Mouse (Mus musculus): ENCODE measurements around the gene Phc2.
A peak's percentile ranks its signal among the peaks of the same experiment; 100 is the strongest.

Phc2 gene

DNA sequence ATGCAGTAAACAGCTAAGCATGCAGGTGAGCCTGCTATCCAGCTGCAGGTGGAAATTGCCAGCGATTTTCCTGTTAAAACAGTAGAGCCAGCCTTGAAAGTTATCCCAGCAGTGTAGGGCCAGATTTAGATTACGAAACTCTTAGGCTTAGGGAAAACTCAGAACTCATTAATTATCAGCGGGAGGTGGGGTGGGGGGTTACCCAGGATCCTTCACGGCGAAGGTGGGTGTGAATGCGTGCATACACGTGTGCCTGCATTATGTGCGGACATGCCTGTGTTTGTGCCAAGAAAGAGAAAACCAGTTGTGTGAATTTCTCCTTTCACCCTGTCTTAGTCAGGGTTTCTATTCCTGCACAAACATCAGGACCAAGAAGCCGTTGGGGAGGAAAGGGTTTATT is 62.2 kb downstream of the Phc2 start:
- peak; percentile 34 for DNase-seq (ENCODE audit: low read depth, low spot score)

DNA sequence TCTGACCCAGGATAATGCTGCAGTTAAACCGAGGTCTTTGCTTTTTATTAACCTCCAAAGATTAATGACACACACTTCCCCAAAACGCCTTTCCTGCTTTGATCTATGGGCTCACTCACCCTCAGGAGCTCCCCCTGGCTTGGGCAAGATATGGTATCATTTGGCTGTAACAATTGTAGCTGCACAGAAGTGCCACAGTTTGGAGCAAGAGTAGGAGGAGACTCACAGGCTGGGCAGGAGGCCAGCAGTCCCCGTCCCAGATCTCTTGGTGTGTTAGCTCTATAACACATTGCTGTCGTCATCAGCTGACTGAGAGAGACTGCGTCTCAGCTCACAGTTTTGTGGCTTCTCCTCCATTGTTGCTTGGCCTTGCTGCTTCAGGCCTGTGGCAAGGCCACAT is 65.6 kb downstream of the Phc2 start:
- no peak for DNase-seq (ENCODE audit: low read depth, low spot score)

DNA sequence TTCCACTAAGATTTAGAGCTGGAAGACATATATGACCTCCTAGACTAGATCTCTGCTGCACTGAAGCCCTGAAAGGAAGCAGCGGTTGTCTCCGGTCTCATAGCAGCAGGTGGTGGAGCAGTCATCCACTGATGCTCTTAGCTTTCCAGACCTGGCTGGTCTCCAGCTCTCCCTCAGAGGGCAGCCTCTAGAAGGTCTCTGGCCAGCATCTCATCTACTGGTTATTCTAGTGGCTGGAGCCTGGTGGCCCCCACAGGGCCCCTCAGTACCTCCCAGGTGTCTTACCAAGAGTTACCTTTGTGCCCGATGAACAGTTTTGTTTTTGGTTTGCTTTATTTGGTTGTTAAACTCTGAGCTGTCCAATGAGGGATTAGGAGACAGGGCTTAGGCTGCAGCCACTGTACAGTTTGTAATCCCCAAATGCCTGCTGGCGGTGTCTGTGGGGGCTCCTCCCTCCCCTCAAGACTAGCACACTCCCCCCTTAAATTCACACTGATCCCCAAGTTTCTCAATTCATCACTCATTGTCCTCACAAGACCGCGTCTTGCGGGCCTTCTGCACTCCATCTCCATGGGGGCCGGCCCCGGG is 66.7 kb downstream of the Phc2 start:
- no peak for DNase-seq (ENCODE audit: low read depth, low spot score)

DNA sequence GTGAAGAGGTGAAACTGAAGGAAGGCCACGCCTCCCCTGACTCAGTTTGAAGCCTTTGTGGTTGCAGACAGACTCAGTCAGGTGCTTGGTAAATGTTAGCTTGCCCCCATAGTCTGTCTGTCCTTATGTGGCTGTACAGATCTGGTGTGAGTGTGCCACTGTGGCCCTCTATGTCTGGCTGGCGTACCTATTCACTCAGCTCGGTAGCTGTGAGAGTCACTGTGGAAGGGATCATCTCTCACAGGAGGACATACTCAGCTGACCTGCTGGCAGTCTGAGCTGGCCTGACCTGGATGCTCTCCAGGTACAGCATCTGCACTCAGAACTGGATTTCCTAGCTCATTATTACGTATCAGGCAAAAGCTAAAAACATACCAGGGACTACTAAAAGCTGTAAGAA is 67.3 kb downstream of the Phc2 start:
- no peak for DNase-seq (ENCODE audit: low read depth, low spot score)

DNA sequence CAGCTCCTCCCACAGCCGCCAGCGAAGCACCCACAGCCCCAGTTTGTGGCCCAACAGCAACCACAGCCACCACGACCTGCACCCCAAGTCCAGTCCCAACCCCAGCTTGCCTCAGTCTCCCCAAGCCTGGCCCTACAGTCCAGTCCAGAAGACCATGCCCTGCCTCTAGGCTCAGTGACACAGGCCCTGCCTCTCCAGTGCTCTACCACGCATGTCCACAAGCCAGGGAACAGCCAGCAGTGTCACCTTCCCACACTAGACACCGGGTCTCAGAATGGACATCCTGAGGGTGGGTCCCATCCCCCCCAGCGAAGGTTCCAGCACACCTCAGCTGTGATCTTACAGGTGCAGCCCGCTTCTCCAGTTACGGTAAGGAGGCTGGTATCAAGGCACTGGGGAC is 68.4 kb downstream of the Phc2 start:
- no peak for DNase-seq (ENCODE audit: low read depth, low spot score)

DNA sequence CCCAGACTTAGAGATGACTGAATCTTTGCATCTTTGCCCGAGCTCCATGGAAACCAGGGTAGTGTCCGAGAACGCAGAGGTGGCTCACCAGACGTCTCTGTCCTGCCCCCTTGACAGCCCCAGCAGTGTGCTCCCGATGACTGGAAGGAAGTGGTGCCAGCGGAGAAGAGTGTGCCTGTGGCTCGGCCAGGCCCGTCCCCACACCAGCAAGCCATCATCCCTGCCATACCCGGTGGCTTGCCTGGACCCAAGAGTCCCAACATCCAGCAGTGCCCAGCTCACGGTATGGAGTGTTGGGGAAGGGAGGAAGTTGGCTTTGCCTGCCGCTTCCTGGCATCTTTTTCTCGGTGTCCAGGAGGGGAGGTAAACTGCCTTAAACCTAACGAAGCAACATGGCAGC is 68.9 kb downstream of the Phc2 start:
- DNase-seq (ENCODE audit: low read depth, low spot score): no peak

DNA sequence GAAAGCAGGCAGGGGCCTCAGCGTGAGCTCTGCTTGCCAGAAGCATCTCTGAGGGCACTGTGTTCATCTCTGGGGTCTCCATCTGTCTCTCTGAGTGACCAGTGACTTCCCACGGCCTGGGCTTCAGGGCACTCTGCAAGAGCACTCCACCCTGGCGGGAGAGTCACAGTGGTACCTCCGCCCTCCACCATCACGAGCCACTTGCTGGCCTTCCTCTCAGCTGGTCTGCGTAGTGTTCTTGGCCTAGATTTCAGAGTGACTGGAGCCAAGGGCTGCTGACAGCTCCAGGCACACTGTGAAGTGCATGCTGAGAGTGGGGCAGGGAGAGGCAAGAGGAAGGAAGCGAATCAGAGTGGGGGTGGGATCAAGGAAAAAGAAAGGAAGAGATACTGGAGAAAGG is 69.6 kb downstream of the Phc2 start:
- DNase-seq (ENCODE audit: low read depth, low spot score): no peak

DNA sequence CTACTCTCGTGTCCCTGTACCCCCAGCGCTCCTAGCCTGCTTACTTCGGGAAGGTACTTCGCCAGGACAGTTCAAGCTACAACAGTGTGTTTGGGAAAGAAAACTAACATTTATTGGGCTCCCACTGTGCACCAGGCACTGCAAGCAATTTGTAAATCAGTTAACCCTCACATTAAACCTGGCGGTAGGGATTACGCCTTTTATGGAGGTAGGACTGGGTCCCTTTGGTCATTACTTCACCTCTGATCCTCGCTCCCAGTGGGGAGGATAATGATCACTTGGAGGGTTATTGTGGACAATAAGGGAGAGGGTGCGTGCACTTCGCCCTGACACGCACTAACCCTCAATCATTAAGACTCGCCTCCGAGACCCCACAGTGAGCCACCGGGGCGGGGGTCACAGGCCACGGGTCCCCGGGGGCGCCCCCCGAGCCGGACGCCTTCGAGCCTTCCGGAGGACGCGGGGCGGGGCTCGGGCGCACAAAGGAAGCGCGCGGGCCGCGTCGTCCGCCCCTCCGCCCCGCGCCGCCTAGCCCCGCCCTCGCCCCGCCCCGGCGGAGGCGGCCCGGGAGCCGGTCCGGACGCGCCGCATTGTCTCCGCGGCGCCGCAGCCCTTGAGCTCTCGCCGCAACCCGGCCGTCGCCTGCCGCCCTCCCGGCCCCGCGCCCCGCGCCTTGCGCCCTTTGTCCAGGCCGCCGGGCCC is 72.7 kb downstream of the Phc2 start:
- DNase-seq (ENCODE audit: low read depth, low spot score): peak; percentile 47

DNA sequence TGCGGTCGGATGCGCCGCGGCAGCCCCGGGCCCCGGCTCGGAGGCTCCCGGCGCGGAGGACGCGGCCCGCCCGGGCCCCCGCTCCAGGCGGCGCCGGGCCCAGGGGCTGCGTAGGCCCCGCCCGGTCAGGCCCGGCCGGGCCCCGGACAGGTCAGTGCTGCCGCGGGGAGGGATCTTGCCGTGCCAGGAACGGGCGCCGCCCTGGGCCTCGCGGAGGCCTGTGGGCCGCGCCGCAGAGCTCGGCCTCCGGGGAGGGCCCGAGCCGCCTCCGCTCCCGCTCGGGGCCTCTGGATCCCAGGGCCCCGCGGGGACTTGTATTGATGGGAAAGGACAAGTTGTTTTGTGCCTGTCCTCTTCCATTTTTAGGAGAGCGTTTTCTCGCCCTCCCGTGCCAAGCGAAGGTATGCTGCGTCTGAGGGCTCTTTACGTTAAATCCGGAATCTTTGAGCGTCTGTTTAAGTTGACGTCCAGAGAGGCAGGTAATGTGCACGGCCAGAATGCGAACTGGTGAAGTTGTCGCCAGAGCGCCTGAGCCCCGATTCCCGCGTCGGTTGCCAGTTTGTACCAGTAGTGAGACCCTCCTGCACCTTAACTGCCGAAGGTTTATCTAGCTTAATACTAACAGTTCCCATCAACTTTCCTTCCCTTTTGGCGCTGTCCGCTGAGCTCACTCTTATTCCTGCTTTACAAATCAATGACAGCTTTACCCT is 73.4 kb downstream of the Phc2 start:
- DNase-seq (ENCODE audit: low read depth, low spot score): no peak

DNA sequence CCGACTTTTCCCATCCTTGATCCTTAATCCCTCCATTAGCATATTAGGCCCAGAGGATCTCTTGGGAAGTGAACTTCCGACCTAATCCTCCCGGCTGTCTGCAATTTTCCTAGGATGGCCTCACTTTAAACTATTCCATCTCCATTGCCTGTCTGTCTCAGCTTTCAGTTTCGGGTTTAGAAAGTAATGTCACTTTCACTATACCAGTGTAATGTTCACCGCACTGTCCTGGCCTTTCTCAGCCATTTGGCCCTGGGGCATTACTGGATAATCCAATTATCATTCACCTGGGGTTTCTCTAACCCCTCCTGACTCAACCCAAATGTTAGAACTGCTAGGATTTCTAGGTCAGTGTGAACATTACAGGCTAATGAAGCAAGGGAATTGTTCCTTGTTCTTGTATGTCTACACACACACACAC is 73.9 kb downstream of the Phc2 start:
- peak; percentile 86 for DNase-seq (ENCODE audit: low read depth, low spot score)

DNA sequence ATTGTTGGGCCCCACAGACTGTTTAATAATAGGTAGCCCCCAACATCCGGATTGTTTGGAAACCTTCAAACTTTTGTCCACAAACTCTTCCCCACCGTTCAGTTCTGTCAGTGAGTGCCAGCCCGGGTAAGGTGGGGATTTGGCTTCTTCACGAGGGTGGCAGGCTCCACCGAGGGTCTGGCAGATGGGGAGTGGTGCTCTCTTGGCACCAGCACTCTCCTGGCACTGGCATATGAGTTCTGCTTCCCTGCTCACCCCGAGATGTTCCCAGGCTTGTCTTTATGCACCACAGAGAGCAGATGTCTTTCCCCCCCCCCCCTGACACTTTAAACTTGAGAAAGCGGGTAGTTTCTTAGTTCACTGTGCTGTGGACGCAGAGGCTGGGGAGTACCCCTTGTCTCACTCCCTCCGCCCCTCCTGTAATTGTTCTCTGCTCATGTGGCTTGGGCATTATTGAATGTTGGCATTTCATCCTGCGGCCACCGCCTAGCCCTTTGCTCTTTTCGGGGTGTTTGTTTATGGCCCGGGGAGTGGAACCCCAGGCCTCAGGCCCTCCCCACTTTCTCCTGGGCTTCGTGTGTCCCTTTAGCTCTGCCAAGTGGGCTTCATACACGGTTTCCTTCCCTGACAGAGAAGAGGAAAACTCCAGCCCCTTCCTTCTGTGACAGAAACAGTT is 74.7 kb downstream of the Phc2 start:
- DNase-seq (ENCODE audit: low read depth, low spot score): no peak

DNA sequence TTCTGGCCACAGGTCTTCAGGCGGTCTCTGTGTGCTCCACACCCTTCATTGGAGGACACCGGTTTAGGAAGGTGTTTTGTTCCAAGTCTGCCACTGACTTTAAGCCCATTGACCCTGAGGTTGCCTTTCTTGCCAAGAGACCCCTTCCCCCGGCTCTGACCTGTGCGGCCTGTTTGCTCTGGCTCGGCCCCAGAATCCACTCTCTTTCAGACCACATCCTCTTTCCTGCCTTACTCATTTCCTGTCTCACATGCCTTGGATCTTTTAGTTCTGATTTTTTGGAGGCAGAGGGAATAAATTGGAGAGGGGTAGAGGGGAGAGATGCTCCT is 75.2 kb downstream of the Phc2 start:
- no peak for DNase-seq (ENCODE audit: low read depth, low spot score)

DNA sequence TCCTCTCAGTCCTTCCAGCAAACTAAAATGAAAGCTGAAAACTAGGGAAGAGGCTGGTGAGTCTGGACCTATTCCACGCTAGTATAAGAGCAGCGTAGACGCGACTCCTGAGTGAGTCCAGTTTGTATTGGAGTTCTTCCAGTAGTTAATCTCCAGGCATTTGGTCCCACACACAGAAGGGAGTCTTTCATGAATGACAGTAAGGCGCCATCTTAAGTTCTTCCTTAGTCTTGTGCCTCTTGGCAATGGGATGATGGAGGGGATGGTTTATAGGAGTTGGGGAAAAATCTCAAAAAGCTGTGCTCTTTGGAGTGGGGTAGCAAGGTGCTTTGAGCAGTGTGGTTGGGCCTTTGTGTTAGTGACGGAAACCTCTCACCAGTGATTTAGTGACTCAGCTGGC is 75.8 kb downstream of the Phc2 start:
- DNase-seq (ENCODE audit: low read depth, low spot score): no peak

DNA sequence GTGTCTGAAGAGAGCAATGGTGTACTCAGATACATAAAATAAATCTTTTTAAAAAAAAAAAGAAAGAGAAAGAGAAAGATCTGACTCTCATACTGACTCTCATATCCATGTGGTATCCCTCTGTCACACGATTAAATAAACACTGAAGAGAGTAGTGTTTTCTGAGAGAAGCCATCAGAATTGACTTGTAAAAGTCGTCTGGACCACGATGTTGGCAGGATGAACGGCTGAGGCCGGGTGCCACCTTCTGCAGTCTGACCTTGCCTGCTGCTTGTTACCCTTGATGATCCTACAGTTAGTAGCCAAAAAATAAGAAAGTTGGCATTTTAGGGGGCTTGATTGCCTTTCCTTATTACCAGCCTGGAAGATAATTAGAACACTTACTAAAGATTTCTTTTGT is 78.3 kb downstream of the Phc2 start:
- DNase-seq (ENCODE audit: low read depth, low spot score): no peak

DNA sequence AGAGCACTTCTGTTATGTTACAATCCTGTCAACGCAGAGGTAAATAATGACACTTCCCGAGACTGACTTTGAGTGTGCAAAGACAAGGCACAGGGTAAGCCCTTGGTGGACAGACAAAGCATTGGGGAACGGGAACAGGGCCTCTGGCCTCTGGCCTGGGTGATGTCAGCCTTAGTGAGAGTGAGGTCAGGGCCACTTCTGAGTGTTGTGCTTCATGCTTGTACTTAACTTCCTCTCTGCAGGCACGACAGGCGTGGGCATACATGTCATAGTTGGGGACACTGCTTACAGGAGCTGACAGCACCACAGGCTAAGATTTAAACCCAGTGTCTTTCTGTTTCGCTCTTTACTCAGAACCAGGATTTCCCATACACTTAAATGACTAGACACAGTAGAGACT is 79.0 kb downstream of the Phc2 start:
- no peak for DNase-seq (ENCODE audit: low read depth, low spot score)

DNA sequence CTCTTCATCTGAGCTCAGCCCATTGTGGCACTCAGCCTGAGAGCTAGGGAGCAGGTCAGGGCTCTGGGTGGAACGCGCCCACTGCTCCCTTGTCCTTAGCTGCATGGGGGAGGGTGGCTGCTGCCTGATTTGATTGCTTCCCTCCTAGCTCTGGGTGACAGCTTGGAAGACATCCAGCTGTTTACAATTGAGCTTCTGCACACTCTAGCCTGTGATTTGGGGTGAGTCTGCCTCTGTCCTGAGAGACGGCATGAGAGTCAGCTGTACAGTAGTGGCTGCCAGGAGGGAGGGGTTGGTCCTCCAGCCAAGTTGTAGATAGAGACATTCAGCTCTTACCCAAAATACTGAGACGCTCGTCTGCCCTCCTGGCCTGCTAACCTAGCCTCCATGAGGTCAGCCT is 79.7 kb downstream of the Phc2 start:
- no peak for DNase-seq (ENCODE audit: low read depth, low spot score)

DNA sequence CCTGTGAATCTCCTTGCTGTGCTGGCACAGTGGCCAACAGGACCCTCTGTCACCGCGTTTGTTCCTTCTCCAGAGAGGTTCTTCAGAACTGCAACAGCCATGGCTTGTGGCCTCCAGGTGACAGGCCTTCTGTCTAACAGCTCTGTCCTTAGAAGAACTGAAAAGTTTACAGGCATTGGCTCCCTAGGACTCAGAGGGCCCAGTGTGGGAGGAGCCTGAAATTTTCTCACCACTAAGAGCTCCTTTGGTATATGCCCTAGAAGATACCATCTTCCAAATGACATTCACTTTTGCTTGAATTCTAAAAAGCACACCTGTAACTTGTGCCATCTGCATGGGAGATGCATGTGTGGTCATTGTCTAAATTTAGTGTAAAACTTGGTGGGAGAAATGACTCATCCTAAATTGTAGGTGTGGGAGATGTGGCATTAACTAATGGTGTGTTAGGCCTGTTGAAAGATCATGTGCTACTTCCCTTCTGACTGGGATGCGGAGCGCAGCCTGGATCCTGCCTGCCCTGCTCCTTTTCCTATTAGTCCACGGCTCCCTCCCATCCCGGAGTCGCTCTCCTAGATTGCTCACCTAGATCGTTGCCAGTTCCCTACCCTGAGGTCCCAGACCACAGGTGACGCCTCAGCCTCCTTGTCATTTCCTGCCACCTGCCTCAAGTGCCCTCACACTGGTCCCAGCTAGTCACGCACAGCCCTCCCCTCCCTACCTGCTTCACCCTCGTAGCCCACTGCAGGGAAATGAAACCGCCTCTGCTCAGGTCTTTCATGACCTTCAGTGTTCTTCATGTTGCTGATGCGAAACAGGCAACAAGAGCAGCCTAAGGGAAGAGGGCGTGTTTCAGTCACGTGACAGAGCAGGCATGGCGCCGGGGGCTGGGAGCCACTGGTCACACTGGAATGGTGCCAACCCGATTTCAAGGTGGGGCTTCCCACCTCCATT is 80.5 kb downstream of the Phc2 start:
- DNase-seq (ENCODE audit: low read depth, low spot score): peak; percentile 65

DNA sequence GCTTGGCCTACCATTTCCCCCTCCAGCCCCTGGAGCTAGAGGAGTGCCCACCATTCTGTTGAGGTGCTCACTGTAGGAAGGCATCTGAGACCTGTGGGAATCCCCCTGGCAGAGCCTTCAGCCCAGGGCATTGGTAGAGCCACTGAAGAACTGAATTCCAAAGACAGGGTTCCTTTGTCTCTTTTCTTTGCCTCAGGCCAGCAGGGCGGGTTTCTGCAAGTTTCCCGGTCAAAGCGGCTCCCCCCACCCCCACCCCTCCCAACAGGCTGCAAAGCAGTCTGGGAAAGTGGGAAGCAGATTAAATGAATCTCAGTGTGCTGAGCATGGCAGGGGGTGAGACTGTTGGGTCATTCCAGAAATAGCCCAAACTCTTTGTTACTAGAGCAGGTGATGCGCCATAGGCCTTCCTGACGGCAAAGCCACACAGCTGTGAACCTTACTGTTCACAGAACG is 82.7 kb downstream of the Phc2 start:
- DNase-seq (ENCODE audit: low read depth, low spot score): peak; percentile 93

DNA sequence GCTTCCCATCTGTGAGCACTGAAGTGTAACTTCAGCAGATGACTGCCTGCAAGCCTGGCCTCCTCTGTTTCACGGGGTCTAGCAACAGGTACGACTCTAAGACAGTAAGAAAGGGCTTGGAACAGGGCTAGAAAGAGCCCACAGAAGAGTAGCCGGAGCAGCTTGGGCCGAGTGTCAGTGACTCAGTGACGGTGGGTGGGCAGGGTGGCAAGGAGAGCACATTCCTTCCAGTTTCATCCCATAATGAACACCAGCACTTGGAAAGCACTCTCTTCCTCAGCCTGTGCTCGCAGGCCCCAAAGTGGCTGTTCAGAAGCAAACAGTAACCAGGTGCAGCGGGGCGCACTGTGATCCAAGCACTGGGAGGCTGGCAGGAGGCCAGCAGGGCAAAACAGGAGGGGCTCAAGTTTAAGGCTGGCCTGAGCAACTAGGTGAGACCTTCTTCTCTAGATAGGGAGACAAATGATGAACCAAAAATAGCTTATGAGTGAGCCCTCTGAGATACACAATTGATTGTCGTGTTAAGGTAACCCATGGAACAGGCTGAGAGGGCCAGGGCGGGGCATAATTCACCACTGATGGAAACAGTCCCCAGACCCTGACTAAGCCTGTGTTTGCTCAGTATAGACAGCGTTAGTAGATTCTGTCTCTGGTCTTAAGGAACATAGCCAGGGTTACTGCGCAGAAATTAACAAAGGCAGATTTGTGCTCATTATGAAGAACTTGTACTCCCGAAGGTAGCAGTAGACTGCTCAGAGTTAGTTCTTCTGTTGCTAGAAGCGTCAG is 83.5 kb downstream of the Phc2 start:
- peak; percentile 39 for DNase-seq (ENCODE audit: low read depth, low spot score)

DNA sequence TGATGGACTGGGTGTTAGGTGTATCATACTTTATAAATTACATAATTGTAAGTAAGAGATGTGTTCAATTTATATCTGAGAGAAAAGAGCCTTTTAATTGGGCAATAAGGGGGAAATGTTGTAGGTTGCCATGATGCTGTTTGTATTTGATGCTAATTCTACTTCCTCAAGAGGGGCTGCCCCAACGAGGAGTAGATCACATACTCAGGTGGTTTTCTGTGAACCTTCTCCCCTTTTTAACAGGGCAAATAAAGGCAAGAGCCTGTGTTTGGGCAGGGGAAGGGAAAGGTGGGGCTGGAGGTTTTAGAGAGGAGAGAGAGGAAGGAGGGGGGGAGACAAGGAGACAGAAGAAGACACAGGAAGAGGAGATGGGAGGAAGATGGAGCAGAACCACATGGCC is 86.4 kb downstream of the Phc2 start:
- DNase-seq (ENCODE audit: low read depth, low spot score): no peak

DNA sequence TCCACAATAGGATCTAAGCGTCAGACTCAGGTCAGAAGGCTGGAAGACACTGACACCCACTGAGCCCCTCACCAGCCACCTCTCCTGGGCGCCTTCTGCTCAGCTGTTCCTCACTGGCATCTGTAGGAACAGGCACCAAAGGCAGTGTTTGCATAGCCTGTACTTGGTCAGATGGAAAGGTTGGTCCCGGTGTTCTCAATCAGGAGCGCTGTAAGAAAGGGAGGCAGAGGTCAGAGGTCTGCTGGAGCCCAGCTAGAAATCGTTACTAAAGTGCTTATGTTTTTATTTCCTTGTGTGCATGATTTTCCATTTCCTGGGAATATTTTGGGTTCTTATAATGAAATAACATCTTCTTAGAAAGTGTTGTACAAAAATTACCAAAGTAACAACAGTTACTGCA is 87.4 kb downstream of the Phc2 start:
- DNase-seq (ENCODE audit: low read depth, low spot score): no peak

Data from R1 (cell line).